Mouse (Mus musculus): ENCODE results near the gene Psd. TPM values are rescaled to one million over a fixed set of nuclear protein-coding genes. Genes with fewer than 3 reads are reported as not detected.

Psd gene
- polyA plus RNA-seq, 1 experiment from 2014 or later, result 4.5 TPM

- Histone ChIP-seq H3K4me3 (peak overlapping the region; percentile 91), H3K4me2 (peak overlapping the region; percentile 75), H3K36me3 (no peaks in the 10 kb centered on the region), H3K9me3 (replicated peaks) (no peaks in the 10 kb centered on the region), H3K4me1 (replicated peaks) (peaks cover 24% of the 10 kb centered on the region), H3K27me3 (no peaks in the 10 kb centered on the region), H3K9ac (peak overlapping the region; percentile 90), H3K27ac (peak overlapping the region; percentile 58; the same call in 1 of the 2 replicates)
- no peak for ATAC-seq (replicated peaks; ENCODE audit: insufficient number of reproducible peaks, insufficient read depth, low FRiP score, low read depth)
- 37% methylated on average over 15 of the region's 15 CpGs for WGBS
These were observed 10.9 kb upstream of the Psd start for GRCm38 (mm10) chr19:46337719-46338330.

- no peak overlapping the region for H3K4me2 ChIP-seq
- H3K27me3 ChIP-seq, result no peaks in the 10 kb centered on the region
- no peaks in the 10 kb centered on the region for H3K9me3 ChIP-seq (replicated peaks)
- H3K36me3 ChIP-seq, result peaks cover 12% of the 10 kb centered on the region; the same call in 1 of the 2 replicates
- no peak overlapping the region for H3K9ac ChIP-seq
- peaks cover 23% of the 10 kb centered on the region for H3K4me1 ChIP-seq (replicated peaks)
- no peak for ATAC-seq (replicated peaks; ENCODE audit: insufficient number of reproducible peaks, insufficient read depth, low FRiP score, low read depth)
- no peak overlapping the region for H3K4me3 ChIP-seq
- H3K27ac ChIP-seq, result no peak overlapping the region
- 82% methylated on average over 3 of the region's 3 CpGs for WGBS
These were observed 7.0 kb upstream of the Psd start for GRCm38 (mm10) chr19:46333906-46334305.

GRCm38 (mm10) chr19:46332721-46333339 lies 5.9 kb upstream of the Psd start:
- Histone ChIP-seq H3K36me3 (peaks cover 12% of the 10 kb centered on the region; the same call in 1 of the 2 replicates), H3K4me3 (no peak overlapping the region), H3K27me3 (no peaks in the 10 kb centered on the region), H3K9me3 (replicated peaks) (no peaks in the 10 kb centered on the region), H3K27ac (no peak overlapping the region), H3K9ac (no peak overlapping the region), H3K4me1 (replicated peaks) (peaks cover 23% of the 10 kb centered on the region), H3K4me2 (no peak overlapping the region)
- 73% methylated on average over 7 of the region's 7 CpGs for WGBS
- ATAC-seq (replicated peaks; ENCODE audit: insufficient number of reproducible peaks, insufficient read depth, low FRiP score, low read depth), result no peak

GRCm38 (mm10) chr19:46331936-46332335 lies 5.0 kb upstream of the Psd start:
- no peak overlapping the region for H3K4me2 ChIP-seq
- WGBS, result 85% methylated on average over 3 of the region's 3 CpGs

GRCm38 (mm10) chr19:46331326-46331725 lies 4.4 kb upstream of the Psd start:
- ATAC-seq (replicated peaks; ENCODE audit: insufficient number of reproducible peaks, insufficient read depth, low FRiP score, low read depth), result no peak
- peaks cover 12% of the 10 kb centered on the region; the same call in 1 of the 2 replicates for H3K36me3 ChIP-seq
- no peak overlapping the region for H3K4me3 ChIP-seq
- H3K9ac ChIP-seq, result no peak overlapping the region
- H3K27ac ChIP-seq, result no peak overlapping the region
- 90% methylated on average over 14 of the region's 14 CpGs for WGBS
- H3K4me1 ChIP-seq (replicated peaks), result peaks cover 31% of the 10 kb centered on the region
- peaks cover 11% of the 10 kb centered on the region for H3K27me3 ChIP-seq
- no peaks in the 10 kb centered on the region for H3K9me3 ChIP-seq (replicated peaks)
- no peak overlapping the region for H3K4me2 ChIP-seq

More at GRCm38 (mm10) chr19:46331936-46332335, 5.0 kb upstream of the Psd start:
- peaks cover 12% of the 10 kb centered on the region; the same call in 1 of the 2 replicates for H3K36me3 ChIP-seq
- no peak for ATAC-seq (replicated peaks; ENCODE audit: insufficient number of reproducible peaks, insufficient read depth, low FRiP score, low read depth)
- H3K9me3 ChIP-seq (replicated peaks), result no peaks in the 10 kb centered on the region
- H3K4me1 ChIP-seq (replicated peaks), result peaks cover 26% of the 10 kb centered on the region
- H3K4me3 ChIP-seq, result no peak overlapping the region
- peaks cover 5% of the 10 kb centered on the region for H3K27me3 ChIP-seq
- no peak overlapping the region for H3K9ac ChIP-seq
- H3K27ac ChIP-seq, result no peak overlapping the region

- no peaks in the 10 kb centered on the region for H3K9me3 ChIP-seq (replicated peaks)
- no peak overlapping the region for H3K4me3 ChIP-seq
- H3K4me1 ChIP-seq (replicated peaks), result peaks cover 31% of the 10 kb centered on the region
- no peak overlapping the region for H3K9ac ChIP-seq
- peaks cover 17% of the 10 kb centered on the region for H3K27me3 ChIP-seq
- no peak overlapping the region for H3K4me2 ChIP-seq
- no peak overlapping the region for H3K27ac ChIP-seq
- H3K36me3 ChIP-seq, result peaks cover 12% of the 10 kb centered on the region; the same call in 1 of the 2 replicates
- no peak for ATAC-seq (replicated peaks; ENCODE audit: insufficient number of reproducible peaks, insufficient read depth, low FRiP score, low read depth)
- WGBS, result 89% methylated on average over 12 of the region's 12 CpGs
These were observed 3.7 kb upstream of the Psd start for GRCm38 (mm10) chr19:46330696-46331095.

- Histone ChIP-seq H3K4me3 (peak overlapping the region; percentile 68), H3K36me3 (peaks cover 12% of the 10 kb centered on the region; the same call in 1 of the 2 replicates), H3K27me3 (peaks cover 25% of the 10 kb centered on the region), H3K9ac (no peak overlapping the region), H3K27ac (no peak overlapping the region), H3K4me2 (peak overlapping the region; percentile 93; the same call in 1 of the 2 replicates), H3K4me1 (replicated peaks) (peaks cover 31% of the 10 kb centered on the region), H3K9me3 (replicated peaks) (no peaks in the 10 kb centered on the region)
- peak; percentile 25 for ATAC-seq (replicated peaks; ENCODE audit: insufficient number of reproducible peaks, insufficient read depth, low FRiP score, low read depth)
- 8% methylated on average over 16 of the region's 16 CpGs for WGBS
These were observed 3.0 kb upstream of the Psd start for GRCm38 (mm10) chr19:46329951-46330350.

GRCm38 (mm10) chr19:46329031-46329641 lies 2.2 kb upstream of the Psd start:
- ATAC-seq (replicated peaks; ENCODE audit: insufficient number of reproducible peaks, insufficient read depth, low FRiP score, low read depth), result peak; percentile 3; the same call in 1 of the 2 replicates
- Histone ChIP-seq H3K36me3 (peaks cover 12% of the 10 kb centered on the region; the same call in 1 of the 2 replicates), H3K4me3 (peak overlapping the region; percentile 68), H3K27ac (peak overlapping the region; percentile 86), H3K4me2 (peak overlapping the region; percentile 93), H3K9ac (peak overlapping the region; percentile 62), H3K27me3 (peaks cover 33% of the 10 kb centered on the region), H3K4me1 (replicated peaks) (peaks cover 31% of the 10 kb centered on the region), H3K9me3 (replicated peaks) (no peaks in the 10 kb centered on the region)
- 2% methylated on average over 54 of the region's 54 CpGs for WGBS

- under 1% methylated on average over 81 of the region's 81 CpGs for WGBS
- H3K4me2 ChIP-seq, result peak within 1 kb of the TSS; percentile 93
- H3K27ac ChIP-seq, result peak within 1 kb of the TSS; percentile 86
- H3K27me3 ChIP-seq, result peaks cover 41% of the 10 kb centered on the region
- H3K4me3 ChIP-seq, result peak within 1 kb of the TSS; percentile 68
- peak; percentile 85 for ATAC-seq (replicated peaks; ENCODE audit: insufficient number of reproducible peaks, insufficient read depth, low FRiP score, low read depth)
- H3K36me3 ChIP-seq, result peaks cover 12% of the 10 kb centered on the region; the same call in 1 of the 2 replicates
- H3K9ac ChIP-seq, result peak within 1 kb of the TSS; percentile 62
- H3K9me3 ChIP-seq (replicated peaks), result no peaks in the 10 kb centered on the region
- peaks cover 31% of the 10 kb centered on the region for H3K4me1 ChIP-seq (replicated peaks)
These were observed 1.4 kb upstream of the Psd start, which contains the start of gene Fbxl15 for GRCm38 (mm10) chr19:46328081-46329030. Fbxl15 (plus strand) TSS chr19:46328184.

- Histone ChIP-seq H3K27ac (peak overlapping the region; percentile 86), H3K36me3 (peaks cover 11% of the 10 kb centered on the region; the same call in 1 of the 2 replicates), H3K9me3 (replicated peaks) (no peaks in the 10 kb centered on the region), H3K4me1 (replicated peaks) (peaks cover 31% of the 10 kb centered on the region), H3K9ac (no peak overlapping the region; the same call in 1 of the 2 replicates), H3K4me3 (peak overlapping the region; percentile 68), H3K27me3 (peaks cover 48% of the 10 kb centered on the region), H3K4me2 (peak overlapping the region; percentile 93)
- WGBS, result 26% methylated on average over 14 of the region's 14 CpGs
- no peak for ATAC-seq (replicated peaks; ENCODE audit: insufficient number of reproducible peaks, insufficient read depth, low FRiP score, low read depth)
These were observed 642 bp upstream of the Psd start for GRCm38 (mm10) chr19:46327531-46328064.
